Mouse (Mus musculus) cerebellum, postnatal 14 days (tissue): ENCODE results near the gene Hps4.
"Not testable (repeated sequence)": the region's sequence is repeated elsewhere in the genome, so short reads cannot be mapped to it uniquely, and the experiment has no call there.

ENCODE experiments used
- DNase-seq, 2 experiments: peaks; one replicate each; pipeline ENCODE4 v3.0.0; 2021; ENCODE audit warnings: mixed read lengths in 2 of 2

Gene Hps4

GRCm38 (mm10) chr5:112342463-112343204 is at the start of gene Hps4, which contains the start of gene Srrd:
Hps4 (plus strand) TSS chr5:112343083.
Srrd (minus strand) TSS chr5:112343040.
- peak; percentile 94 to 97 for DNase-seq

GRCm38 (mm10) chr5:112293800-112294199 is 49.1 kb upstream of the Hps4 start:
- no peak for DNase-seq

GRCm38 (mm10) chr5:112294696-112295095 is 48.2 kb upstream of the Hps4 start:
- no peak for DNase-seq

- no peak for DNase-seq
Measured at GRCm38 (mm10) chr5:112295162-112295561, 47.7 kb upstream of the Hps4 start.

- no peak for DNase-seq
Measured at GRCm38 (mm10) chr5:112295564-112295963, 47.3 kb upstream of the Hps4 start.

GRCm38 (mm10) chr5:112296404-112297181 is 46.3 kb upstream of the Hps4 start:
- no peak for DNase-seq

GRCm38 (mm10) chr5:112297257-112297656 is 45.6 kb upstream of the Hps4 start:
- no peak for DNase-seq

- DNase-seq: no peak
Measured at GRCm38 (mm10) chr5:112298226-112298988, 44.5 kb upstream of the Hps4 start.

GRCm38 (mm10) chr5:112299399-112299798 is 43.5 kb upstream of the Hps4 start:
- DNase-seq: no peak

GRCm38 (mm10) chr5:112300112-112300511 is 42.8 kb upstream of the Hps4 start:
- DNase-seq: no peak

- DNase-seq: no peak
Measured at GRCm38 (mm10) chr5:112300721-112301308, 42.1 kb upstream of the Hps4 start.

- no peak for DNase-seq
Measured at GRCm38 (mm10) chr5:112301694-112302093, 41.2 kb upstream of the Hps4 start.

GRCm38 (mm10) chr5:112302310-112302709 is 40.6 kb upstream of the Hps4 start:
- DNase-seq: no peak

- DNase-seq: no peak
Measured at GRCm38 (mm10) chr5:112305842-112306241, 37.0 kb upstream of the Hps4 start.

GRCm38 (mm10) chr5:112313222-112313885 is 29.5 kb upstream of the Hps4 start:
- DNase-seq: no peak

GRCm38 (mm10) chr5:112316468-112316867 is 26.4 kb upstream of the Hps4 start:
- DNase-seq: no peak

- DNase-seq: no peak
Measured at GRCm38 (mm10) chr5:112317328-112317727, 25.6 kb upstream of the Hps4 start.

- DNase-seq: not testable (repeated sequence)
Measured at GRCm38 (mm10) chr5:112319343-112319742, 23.5 kb upstream of the Hps4 start.

- no peak for DNase-seq
Measured at GRCm38 (mm10) chr5:112320379-112320778, 22.5 kb upstream of the Hps4 start.

GRCm38 (mm10) chr5:112320936-112321335 is 21.9 kb upstream of the Hps4 start:
- DNase-seq: peak; percentile 48 to 49

GRCm38 (mm10) chr5:112321376-112321775 is 21.5 kb upstream of the Hps4 start:
- no peak for DNase-seq

- no peak for DNase-seq
Measured at GRCm38 (mm10) chr5:112323246-112323645, 19.6 kb upstream of the Hps4 start.
